Mouse (Mus musculus) forebrain, postnatal 0 days (tissue): ENCODE results near the gene Vav1. TPM values are rescaled to one million over a fixed set of nuclear protein-coding genes. Genes with fewer than 3 reads are reported as not detected.

Source experiments
- ATAC-seq: fragments of 200-750 bp; cut with Nextera tagmentation; 2 replicates; pipeline ENCODE4 v1.8.0; 2017; ENCODE audit warnings: mild to moderate bottlenecking, moderate library complexity
- DNase-seq: peaks from one replicate; pipeline ENCODE4 v3.0.0-alpha.2; 2015
- H3K27ac ChIP-seq: fragments of 300-500 bp; sonication (generic); 2 replicates; pipeline ENCODE4 v1.5.1; 2014; ENCODE audit warnings: low read depth, mild to moderate bottlenecking, antibody characterized with exemption, low read length, moderate library complexity, mixed read lengths
- H3K27me3 ChIP-seq: fragments of 300-500 bp; sonication (generic); 2 replicates; pipeline ENCODE4 v1.6.1; 2014; ENCODE audit warnings: mild to moderate bottlenecking, low read length, mixed read lengths; ENCODE audit not compliant: insufficient read depth
- H3K36me3 ChIP-seq: fragments of 300-500 bp; sonication (generic); 2 replicates; pipeline ENCODE4 v1.6.1; 2014; ENCODE audit warnings: mild to moderate bottlenecking, moderate library complexity; ENCODE audit not compliant: insufficient read depth
- H3K4me1 ChIP-seq: fragments of 300-500 bp; sonication (generic); 2 replicates; pipeline ENCODE4 v1.6.1; 2014; ENCODE audit warnings: antibody characterized with exemption; ENCODE audit not compliant: insufficient read depth
- H3K4me2 ChIP-seq: fragments of 300-500 bp; sonication (generic); 2 replicates; pipeline ENCODE4 v1.6.1; 2014; ENCODE audit warnings: low read depth, mild to moderate bottlenecking, moderate library complexity
- H3K4me3 ChIP-seq: fragments of 300-500 bp; sonication (generic); 2 replicates; pipeline ENCODE4 v1.5.1; 2014; ENCODE audit warnings: low read depth, low read length, mixed read lengths
- H3K9ac ChIP-seq: fragments of 300-500 bp; sonication (generic); 2 replicates; pipeline ENCODE4 v1.6.1; 2014; ENCODE audit warnings: mild to moderate bottlenecking
- H3K9me3 ChIP-seq: fragments of 300-500 bp; sonication (generic); 2 replicates; pipeline ENCODE4 v1.6.1; 2016; ENCODE audit warnings: low read length
- CTCF ChIP-seq: sonication (generic); IDR thresholded peaks from 2 replicates; pipeline ENCODE4 v1.5.1; 2016; ENCODE audit warnings: antibody characterized with exemption, control low read depth, low read depth
- WGBS: fragments of 180-500 bp; shearing (Covaris S2); extraction: QIAGEN DNeasy Blood & Tissue Kit; methylation state at CpG from one replicate; pipeline ENCODE4 v1.1.7; 2014; 5-methylcytosine and 5-hydroxymethylcytosine counted together
- polyA plus RNA-seq: library from polyadenylated mRNA; unstranded; fragments of >200 nt; fragmentation: Nextera tagmentation; extraction: Ambion mirVana; gene quantifications from 2 replicates; pipeline ENCODE4 v1.2.1, GENCODE M21; 2015
- total RNA-seq: library from RNA; depleted of rRNA; stranded (reverse); fragments of >200 nt; gene quantifications from 2 replicates; pipeline ENCODE4 v1.2.3, GENCODE M21; 2014

Gene Vav1
- total and polyA plus RNA-seq, 2 experiments from 2014 or later = 1.8 to 2.5 TPM

- DNase-seq (no peak), ATAC-seq (no peak)
- no peak for TF ChIP-seq CTCF
- Histone ChIP-seq H3K36me3 (no peaks in the 10 kb centered on the region), H3K27ac (no peak overlapping the region), H3K27me3 (no peaks in the 10 kb centered on the region), H3K9ac (no peak overlapping the region), H3K4me2 (no peak overlapping the region), H3K4me3 (no peak overlapping the region), H3K9me3 (no peaks in the 10 kb centered on the region), H3K4me1 (no peaks in the 10 kb centered on the region)
- 87% methylated on average over 9 of the region's 9 CpGs for WGBS
Observed at GRCm38 (mm10) chr17:57290001-57290670, 11.2 kb downstream of the Vav1 start.

- no peak overlapping the region for H3K9ac ChIP-seq
- 92% methylated on average over 7 of the region's 7 CpGs for WGBS
- no peaks in the 10 kb centered on the region for H3K27me3 ChIP-seq
Observed at GRCm38 (mm10) chr17:57290671-57291055, 11.8 kb downstream of the Vav1 start.

GRCm38 (mm10) chr17:57292302-57292701 lies 13.4 kb downstream of the Vav1 start:
- DNase-seq (no peak), ATAC-seq (no peak)
- H3K4me3 ChIP-seq = no peak overlapping the region
- 90% methylated on average over 2 of the region's 2 CpGs for WGBS
- H3K9me3 ChIP-seq = no peaks in the 10 kb centered on the region
- H3K27me3 ChIP-seq = no peaks in the 10 kb centered on the region
- no peak overlapping the region for H3K4me2 ChIP-seq
- TF ChIP-seq CTCF = no peak
- H3K4me1 ChIP-seq = no peaks in the 10 kb centered on the region
- H3K9ac ChIP-seq = no peak overlapping the region
- H3K36me3 ChIP-seq = no peaks in the 10 kb centered on the region
- H3K27ac ChIP-seq = no peak overlapping the region

More at GRCm38 (mm10) chr17:57290671-57291055, 11.8 kb downstream of the Vav1 start:
- Histone ChIP-seq H3K27ac (no peak overlapping the region), H3K4me1 (no peaks in the 10 kb centered on the region), H3K9me3 (no peaks in the 10 kb centered on the region), H3K4me2 (no peak overlapping the region), H3K36me3 (no peaks in the 10 kb centered on the region), H3K4me3 (no peak overlapping the region)
- DNase-seq = no peak
- ATAC-seq = no peak
- no peak for TF ChIP-seq CTCF

- Histone ChIP-seq H3K9ac (no peak overlapping the region), H3K4me3 (no peak overlapping the region), H3K4me1 (no peaks in the 10 kb centered on the region), H3K36me3 (no peaks in the 10 kb centered on the region), H3K27me3 (no peaks in the 10 kb centered on the region), H3K9me3 (no peaks in the 10 kb centered on the region), H3K4me2 (no peak overlapping the region), H3K27ac (no peak overlapping the region)
- 93% methylated on average over 9 of the region's 9 CpGs for WGBS
- no peak for ATAC-seq
- no peak for TF ChIP-seq CTCF
- DNase-seq = no peak
Observed at GRCm38 (mm10) chr17:57292968-57293367, 14.1 kb downstream of the Vav1 start.

- H3K36me3 ChIP-seq = no peaks in the 10 kb centered on the region
- H3K27ac ChIP-seq = no peak overlapping the region
- no peak overlapping the region for H3K4me2 ChIP-seq
- no peaks in the 10 kb centered on the region for H3K4me1 ChIP-seq
- TF ChIP-seq CTCF = no peak
- DNase-seq (no peak), ATAC-seq (no peak)
- no peaks in the 10 kb centered on the region for H3K27me3 ChIP-seq
- 94% methylated on average over 9 of the region's 9 CpGs for WGBS
- no peak overlapping the region for H3K4me3 ChIP-seq
- H3K9ac ChIP-seq = no peak overlapping the region
- no peaks in the 10 kb centered on the region for H3K9me3 ChIP-seq
Observed at GRCm38 (mm10) chr17:57295935-57296334, 17.0 kb downstream of the Vav1 start.

- H3K27me3 ChIP-seq = no peaks in the 10 kb centered on the region
- DNase-seq (no peak), ATAC-seq (no peak)
- H3K9me3 ChIP-seq = no peaks in the 10 kb centered on the region
- H3K4me1 ChIP-seq = no peaks in the 10 kb centered on the region
- no peak overlapping the region for H3K4me3 ChIP-seq
- TF ChIP-seq CTCF = no peak
- no peak overlapping the region for H3K9ac ChIP-seq
- no peak overlapping the region for H3K4me2 ChIP-seq
- no peaks in the 10 kb centered on the region for H3K36me3 ChIP-seq
- WGBS = 92% methylated on average over 12 of the region's 12 CpGs
- no peak overlapping the region for H3K27ac ChIP-seq
Observed at GRCm38 (mm10) chr17:57297040-57297439, 18.1 kb downstream of the Vav1 start.

- ATAC-seq (no peak), DNase-seq (no peak)
- Histone ChIP-seq H3K4me1 (no peaks in the 10 kb centered on the region), H3K27me3 (no peaks in the 10 kb centered on the region), H3K36me3 (no peaks in the 10 kb centered on the region), H3K27ac (no peak overlapping the region), H3K4me2 (no peak overlapping the region), H3K9me3 (no peaks in the 10 kb centered on the region), H3K4me3 (no peak overlapping the region), H3K9ac (no peak overlapping the region)
- 64% methylated on average over 4 of the region's 4 CpGs for WGBS
- no peak for TF ChIP-seq CTCF
Observed at GRCm38 (mm10) chr17:57305593-57305992, 26.7 kb downstream of the Vav1 start.
